Comparison of ENCODE assay signal across 8 mouse cellular contexts in the genomic region with DNA sequence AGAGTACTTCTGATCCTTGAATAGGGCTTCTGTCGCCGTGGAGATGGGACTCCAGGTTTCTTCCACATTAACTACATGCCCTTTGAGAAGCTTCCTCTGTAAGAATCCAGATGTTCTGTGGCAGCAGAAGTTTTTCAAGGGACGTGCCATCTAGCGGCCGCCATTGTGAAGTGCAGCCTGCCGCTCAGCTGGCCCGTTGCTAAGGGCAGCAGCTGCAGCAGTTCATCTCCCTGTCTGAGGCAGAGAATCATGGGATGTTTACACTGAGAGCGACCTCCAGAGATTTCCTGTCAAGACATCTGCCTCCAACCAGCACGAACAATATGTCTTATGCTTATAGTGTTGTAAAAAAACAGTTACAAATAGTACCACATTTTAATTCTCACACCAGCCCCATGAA.
DNase-seq lines count a peak whose midpoint lies in the region; ATAC-seq and TF ChIP-seq lines count a peak whose summit lies in the region.

No protein-coding gene starts in this region.

- peak; percentile 62 for DNase-seq in adipocyte (ENCODE audit: low spot score)
- DNase-seq in cerebellum, postnatal 4 days (ENCODE audit: low spot score in 2 of 2) = peak; percentile 58 to 81
- DNase-seq in gastrocnemius, adult 2 months = peak; percentile 72
- peak; percentile 14 for DNase-seq in hindlimb bud, embryonic 11.5 days (ENCODE audit: extremely low spot score, low read depth, low spot score)
- peak; percentile 57 to 59 for DNase-seq in left cerebral cortex, adult 8-10 months (ENCODE audit: low spot score in 2 of 2)
- peak; percentile 38 to 44 for DNase-seq in right cerebral cortex, postnatal 36 days (ENCODE audit: low spot score in 2 of 2)
- DNase-seq in yolk sac, embryonic 10.5 days (ENCODE audit: low spot score) = peak; percentile 68

- ATAC-seq in megakaryocyte progenitor cell, adult 5-6 weeks (replicated peaks; ENCODE audit: poor library complexity) = peak; percentile 97

- intact Hi-C loops in gastrocnemius, adult 2 months (cut with DNase I) = loop anchor here (5.0 to 10.0 kb wide), 2 partner anchors 648 to 836 kb away; no protein-coding TSS in a partner anchor

- H3K4me3 ChIP-seq in gastrocnemius, adult 2 months = no peak overlapping the region

- H3K27ac ChIP-seq in gastrocnemius, adult 2 months = no peak overlapping the region

- TF ChIP-seq CTCF in gastrocnemius, adult 2 months (IDR thresholded peaks at IDR 0.05) = peak; percentile 95

Comparison
In these comparisons a context has a peak if more than half of its experiments do, and no peak if none do; other contexts are left out.
1. DNase-seq: peak in every context shown above with its lines; median percentile 72 in gastrocnemius, adult 2 months; 70 in cerebellum, postnatal 4 days; 68 in yolk sac, embryonic 10.5 days; 62 in adipocyte; 58 in left cerebral cortex, adult 8-10 months; 41 in right cerebral cortex, postnatal 36 days; 14 in hindlimb bud, embryonic 11.5 days.